Mouse (Mus musculus): ENCODE results near the gene Nt5c. TPM values are rescaled to one million over a fixed set of nuclear protein-coding genes. Genes with fewer than 3 reads are reported as not detected.

Gene Nt5c
- 39.8 TPM for polyA plus RNA-seq (2014; fragmentation: Illumina TruSeq; extraction: RNeasy Lipid Tissue Mini Kit (QIAGEN cat#74804); ENCODE audit: low read depth, low replicate concordance)

DNA sequence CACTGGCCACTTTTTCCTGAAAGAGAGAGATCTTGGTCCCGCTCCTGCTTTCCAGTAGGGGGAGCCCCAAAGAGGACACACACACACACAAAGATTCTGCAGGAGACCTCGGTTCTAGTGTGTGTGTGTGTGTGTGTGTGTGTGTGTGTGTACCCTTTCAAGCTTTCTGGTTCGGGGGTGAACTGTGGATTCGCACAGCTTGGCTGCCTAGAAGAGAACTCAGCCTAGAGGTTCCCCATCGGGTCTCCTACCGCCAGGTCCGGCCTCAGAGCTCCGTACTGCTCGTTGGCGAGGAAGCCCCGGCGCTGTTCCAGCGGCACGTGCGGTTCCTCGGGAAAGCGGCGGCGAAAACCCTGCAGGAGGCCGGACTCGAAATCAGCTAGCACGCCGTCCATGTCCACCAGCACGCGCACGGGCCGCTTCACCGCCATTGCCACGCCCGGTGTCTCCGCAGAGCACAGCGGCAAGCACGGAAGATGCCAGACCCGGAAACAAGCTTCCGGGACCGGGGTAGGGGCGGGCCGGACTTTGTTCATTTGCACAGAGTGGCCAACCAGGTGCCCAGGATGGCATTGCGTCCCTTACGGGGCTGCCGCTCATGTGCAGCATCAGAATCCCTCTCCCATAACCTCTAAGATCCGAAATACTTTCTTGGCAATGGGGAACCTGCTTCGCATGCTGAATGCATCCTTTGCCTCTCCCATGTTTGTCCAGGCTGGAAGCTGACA lies at the start of gene Nt5c:
Gene Nt5c (minus strand): TSS at position 507 of the 728 bp plus-strand sequence.

DNA sequence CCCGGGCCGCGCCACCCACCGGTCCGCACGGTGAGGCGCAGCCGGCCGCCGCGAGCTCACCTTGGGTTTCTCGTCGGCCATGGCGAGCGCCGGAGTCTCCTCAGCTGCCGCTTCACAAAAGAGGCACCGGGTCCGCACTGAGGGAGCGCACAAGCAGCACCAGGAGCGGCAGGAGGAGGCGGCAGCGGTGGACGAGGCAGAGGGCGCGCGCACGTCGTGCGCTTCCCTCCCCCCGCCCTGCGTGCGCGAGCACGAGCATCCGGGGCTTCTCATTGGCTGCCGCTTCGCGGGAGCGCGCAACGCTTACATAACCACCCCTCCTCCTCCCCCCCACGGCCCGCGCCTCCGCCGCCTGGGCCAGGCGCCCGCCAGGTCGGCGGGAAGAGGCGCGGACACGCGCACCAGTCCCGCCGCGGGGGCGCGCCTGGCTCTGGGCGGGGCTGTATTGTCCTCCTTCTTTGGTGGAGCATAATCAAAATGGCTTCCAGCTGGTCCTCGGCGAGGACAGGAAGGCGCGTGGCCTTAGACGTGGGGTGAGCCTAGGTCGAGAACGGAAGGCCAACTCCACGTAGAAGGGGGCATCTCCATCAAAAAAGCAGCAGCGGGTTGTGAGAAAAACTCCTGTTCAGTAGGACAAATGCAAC lies 44.5 kb upstream of the Nt5c start, which contains the start of gene Sumo2:
Gene Sumo2 (minus strand): TSS at position 239 of the 644 bp plus-strand sequence.

DNA sequence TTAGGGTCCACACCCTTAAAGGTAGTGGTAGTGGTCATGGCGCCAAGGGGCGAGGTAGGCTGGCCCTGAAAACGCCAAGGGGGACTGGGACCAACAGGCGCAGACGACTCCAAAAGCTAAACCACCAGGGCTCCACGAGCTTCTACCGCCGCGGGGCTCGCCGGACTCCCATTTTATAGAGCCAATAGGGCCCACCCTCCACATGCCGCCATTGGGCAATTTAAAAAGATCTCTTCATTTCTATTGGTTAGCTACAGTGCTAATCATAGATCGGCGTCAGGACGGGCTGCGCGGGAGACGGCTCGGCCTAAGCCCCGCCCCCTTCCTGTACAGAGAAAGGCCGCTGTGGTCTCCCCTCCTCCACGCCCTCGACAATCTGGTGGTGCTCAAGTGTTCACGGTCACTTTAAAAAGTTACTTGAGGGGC lies 22.6 kb upstream of the Nt5c start, which contains the start of gene Jpt1:
Gene Jpt1 (minus strand): TSS at position 150 of the 426 bp plus-strand sequence.

DNA sequence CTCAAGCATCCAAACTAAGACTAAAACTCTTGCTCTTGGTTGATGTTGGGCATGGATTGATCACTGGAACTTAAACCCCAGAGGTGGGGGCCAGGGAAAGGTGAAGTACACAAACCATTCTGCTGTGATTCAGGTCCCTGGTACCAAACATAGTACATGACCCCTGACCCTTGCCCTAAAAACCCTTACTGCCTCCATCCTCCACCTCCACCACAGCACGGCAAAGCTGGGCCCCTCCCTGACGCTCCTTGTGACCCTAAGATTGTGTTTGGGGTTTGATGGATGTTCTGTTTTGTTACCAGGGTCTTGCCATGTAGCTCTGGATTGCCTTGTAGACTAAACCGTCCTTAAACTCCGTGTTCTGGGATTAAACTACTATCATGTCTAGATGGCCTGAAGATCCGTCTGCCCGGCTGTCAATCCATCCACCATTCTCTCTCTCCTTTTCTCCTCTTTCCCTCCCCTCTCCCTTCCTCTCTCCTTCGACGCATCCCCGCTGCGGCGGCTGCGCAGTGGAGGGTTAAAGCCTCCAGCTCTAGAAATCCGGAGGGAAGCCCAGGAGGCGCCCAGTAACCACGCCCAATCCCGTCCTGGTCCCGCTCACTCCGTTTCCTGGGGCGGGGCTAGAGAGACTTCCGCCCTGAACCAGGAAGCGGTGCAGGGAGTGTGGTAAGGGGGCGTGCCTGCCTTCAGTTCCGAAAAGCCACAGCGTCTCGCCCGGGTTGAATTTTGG lies 16.5 kb downstream of the Nt5c start, which contains the start of gene Armc7:
Gene Armc7 (plus strand): TSS at position 643 of the 733 bp plus-strand sequence.

DNA sequence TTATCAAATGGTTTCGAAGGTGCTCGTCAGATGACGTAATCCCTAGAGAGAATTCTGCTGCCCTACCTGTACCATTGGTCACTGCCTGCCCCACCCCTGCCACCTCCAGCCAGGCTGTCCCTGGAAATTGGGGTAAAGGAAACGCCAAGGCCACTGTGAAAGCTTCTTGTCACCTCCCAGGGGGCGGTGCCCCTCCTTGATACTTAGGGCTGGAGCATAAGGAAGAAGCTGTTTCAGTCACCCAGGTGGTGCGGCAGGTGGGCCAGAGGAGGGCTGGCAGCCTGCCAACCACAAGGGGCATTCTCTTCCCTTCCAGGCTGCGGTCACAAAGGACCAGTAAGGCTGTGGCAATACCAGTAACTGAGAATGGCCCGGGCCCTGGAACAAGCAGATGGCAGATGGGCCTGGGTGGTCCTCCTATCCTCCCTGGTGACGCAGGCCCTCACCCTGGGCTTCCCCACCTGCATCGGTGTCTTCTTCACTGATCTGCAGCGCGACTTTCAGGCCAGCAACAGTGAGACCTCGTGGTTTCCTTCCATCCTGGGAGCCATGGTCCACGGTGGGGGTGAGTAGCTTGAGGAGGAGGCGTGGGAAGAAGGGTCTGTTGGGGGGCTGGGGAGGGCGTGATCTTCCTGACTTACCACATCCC lies 29.3 kb downstream of the Nt5c start, which contains the start of gene Slc16a5:
Gene Slc16a5 (plus strand): TSS at position 232 of the 649 bp plus-strand sequence.

Other genes starting within 250 kb of the Nt5c start
- gene Grin2c, start 224.6 kb downstream of the Nt5c start, polyA plus RNA-seq (2014; fragmentation: Illumina TruSeq; extraction: RNeasy Lipid Tissue Mini Kit (QIAGEN cat#74804); ENCODE audit: low read depth, low replicate concordance) = not detected
- gene Fdxr, start 214.8 kb downstream of the Nt5c start, polyA plus RNA-seq (2014; fragmentation: Illumina TruSeq; extraction: RNeasy Lipid Tissue Mini Kit (QIAGEN cat#74804); ENCODE audit: low read depth, low replicate concordance) = 9.3 TPM
- gene Fads6, start 194.2 kb downstream of the Nt5c start, polyA plus RNA-seq (2014; fragmentation: Illumina TruSeq; extraction: RNeasy Lipid Tissue Mini Kit (QIAGEN cat#74804); ENCODE audit: low read depth, low replicate concordance) = 4.6 TPM
- not detected for gene Otop2, start 184.7 kb downstream of the Nt5c start, polyA plus RNA-seq (2014; fragmentation: Illumina TruSeq; extraction: RNeasy Lipid Tissue Mini Kit (QIAGEN cat#74804); ENCODE audit: low read depth, low replicate concordance)
- gene Ush1g, start 169.8 kb downstream of the Nt5c start, polyA plus RNA-seq (2014; fragmentation: Illumina TruSeq; extraction: RNeasy Lipid Tissue Mini Kit (QIAGEN cat#74804); ENCODE audit: low read depth, low replicate concordance) = not detected
- not detected for gene Otop3, start 157.1 kb downstream of the Nt5c start, polyA plus RNA-seq (2014; fragmentation: Illumina TruSeq; extraction: RNeasy Lipid Tissue Mini Kit (QIAGEN cat#74804); ENCODE audit: low read depth, low replicate concordance)
- 5.4 TPM for gene Hid1, start 124.1 kb downstream of the Nt5c start, polyA plus RNA-seq (2014; fragmentation: Illumina TruSeq; extraction: RNeasy Lipid Tissue Mini Kit (QIAGEN cat#74804); ENCODE audit: low read depth, low replicate concordance)
- 4.5 TPM for gene Cdr2l, start 109.9 kb downstream of the Nt5c start, polyA plus RNA-seq (2014; fragmentation: Illumina TruSeq; extraction: RNeasy Lipid Tissue Mini Kit (QIAGEN cat#74804); ENCODE audit: low read depth, low replicate concordance)
- 64.3 TPM for gene Mrpl58, start 88.1 kb downstream of the Nt5c start, polyA plus RNA-seq (2014; fragmentation: Illumina TruSeq; extraction: RNeasy Lipid Tissue Mini Kit (QIAGEN cat#74804); ENCODE audit: low read depth, low replicate concordance)
- gene Atp5h, start 71.9 kb downstream of the Nt5c start, polyA plus RNA-seq (2014; fragmentation: Illumina TruSeq; extraction: RNeasy Lipid Tissue Mini Kit (QIAGEN cat#74804); ENCODE audit: low read depth, low replicate concordance) = 496 TPM
- gene Kctd2, start 71.7 kb downstream of the Nt5c start, polyA plus RNA-seq (2014; fragmentation: Illumina TruSeq; extraction: RNeasy Lipid Tissue Mini Kit (QIAGEN cat#74804); ENCODE audit: low read depth, low replicate concordance) = 34.3 TPM
- gene Trim80, start 51.3 kb downstream of the Nt5c start, polyA plus RNA-seq (2014; fragmentation: Illumina TruSeq; extraction: RNeasy Lipid Tissue Mini Kit (QIAGEN cat#74804); ENCODE audit: low read depth, low replicate concordance) = 1.9 TPM
- gene Slc16a5, start 29.4 kb downstream of the Nt5c start, polyA plus RNA-seq (2014; fragmentation: Illumina TruSeq; extraction: RNeasy Lipid Tissue Mini Kit (QIAGEN cat#74804); ENCODE audit: low read depth, low replicate concordance) = 0.24 TPM
- gene Armc7, start 16.2 kb downstream of the Nt5c start, polyA plus RNA-seq (2014; fragmentation: Illumina TruSeq; extraction: RNeasy Lipid Tissue Mini Kit (QIAGEN cat#74804); ENCODE audit: low read depth, low replicate concordance) = 7.0 TPM
- 72.9 TPM for gene Jpt1, start 22.5 kb upstream of the Nt5c start, polyA plus RNA-seq (2014; fragmentation: Illumina TruSeq; extraction: RNeasy Lipid Tissue Mini Kit (QIAGEN cat#74804); ENCODE audit: low read depth, low replicate concordance)
- gene Sumo2, start 44.4 kb upstream of the Nt5c start, polyA plus RNA-seq (2014; fragmentation: Illumina TruSeq; extraction: RNeasy Lipid Tissue Mini Kit (QIAGEN cat#74804); ENCODE audit: low read depth, low replicate concordance) = 253 TPM
- gene Nup85, start 72.6 kb upstream of the Nt5c start, polyA plus RNA-seq (2014; fragmentation: Illumina TruSeq; extraction: RNeasy Lipid Tissue Mini Kit (QIAGEN cat#74804); ENCODE audit: low read depth, low replicate concordance) = 35.1 TPM
- 54.4 TPM for gene Mrps7, start 112.1 kb upstream of the Nt5c start, polyA plus RNA-seq (2014; fragmentation: Illumina TruSeq; extraction: RNeasy Lipid Tissue Mini Kit (QIAGEN cat#74804); ENCODE audit: low read depth, low replicate concordance)
- gene Gga3, start 112.2 kb upstream of the Nt5c start, polyA plus RNA-seq (2014; fragmentation: Illumina TruSeq; extraction: RNeasy Lipid Tissue Mini Kit (QIAGEN cat#74804); ENCODE audit: low read depth, low replicate concordance) = 19.1 TPM
- gene Mif4gd, start 121.1 kb upstream of the Nt5c start, polyA plus RNA-seq (2014; fragmentation: Illumina TruSeq; extraction: RNeasy Lipid Tissue Mini Kit (QIAGEN cat#74804); ENCODE audit: low read depth, low replicate concordance) = 75.7 TPM
- 51.0 TPM for gene Slc25a19, start 136.4 kb upstream of the Nt5c start, polyA plus RNA-seq (2014; fragmentation: Illumina TruSeq; extraction: RNeasy Lipid Tissue Mini Kit (QIAGEN cat#74804); ENCODE audit: low read depth, low replicate concordance)
- gene Grb2, start 216.7 kb upstream of the Nt5c start, polyA plus RNA-seq (2014; fragmentation: Illumina TruSeq; extraction: RNeasy Lipid Tissue Mini Kit (QIAGEN cat#74804); ENCODE audit: low read depth, low replicate concordance) = 55.1 TPM

Measured in adipose tissue, adult 10 weeks (tissue).